Mouse (Mus musculus): ENCODE measurements at regions not wholly inside any gene's neighbourhood (a gene's known extent, or its start where the extent isn't known, plus 50 kb on each side); places are given as distances from the start of the nearest gene placed in this dataset.
A peak's percentile ranks its signal among the peaks of the same experiment; 100 is the strongest.

GRCm38 (mm10) chr4:81763311-81764025 lies 320.9 kb upstream of the Mpdz start:
- Histone ChIP-seq H3K36me3 (no peaks in the 10 kb centered on the region), H3K27ac (replicated peaks) (peak overlapping the region; percentile 72), H3K9ac (no peak overlapping the region), H3K4me1 (replicated peaks) (peaks cover 27% of the 10 kb centered on the region), H3K27me3 (no peaks in the 10 kb centered on the region), H3K4me3 (no peak overlapping the region), H3K4me2 (peak overlapping the region; percentile 23), H3K9me3 (no peaks in the 10 kb centered on the region)
- peak; percentile 49; the same call in 1 of the 2 replicates for ATAC-seq (ENCODE audit: low read depth)
- WGBS, result 33% methylated on average over 10 of the region's 10 CpGs

DNA sequence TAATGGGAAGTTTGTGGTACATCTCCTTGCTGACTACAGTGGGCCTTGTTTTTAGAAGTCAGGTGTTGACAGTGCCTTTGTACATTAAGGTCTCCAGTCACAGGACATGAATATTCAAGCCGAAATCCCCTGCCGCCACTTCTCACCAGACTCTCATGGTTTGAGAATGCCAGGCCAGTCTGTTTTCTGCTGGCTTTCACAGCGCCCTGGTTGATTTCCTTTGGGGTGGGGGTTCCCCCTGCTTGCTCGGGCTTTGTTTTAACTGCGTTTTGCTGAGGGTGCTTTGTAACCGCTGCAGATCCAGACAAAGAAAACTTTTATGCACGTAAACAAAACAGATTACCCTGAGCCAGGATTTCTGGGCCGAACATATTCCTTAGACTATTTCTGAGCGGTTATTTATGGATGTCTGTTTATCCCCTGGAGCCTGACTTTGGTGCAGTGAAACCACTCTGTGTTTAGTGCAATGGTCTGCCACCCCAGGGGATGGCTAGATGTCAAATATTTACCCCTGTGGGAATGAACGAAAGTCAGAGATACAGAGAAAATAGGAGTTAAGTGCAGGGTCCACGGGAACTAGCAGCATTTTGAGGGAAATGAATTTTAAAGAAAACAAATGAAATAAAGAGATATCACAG lies 320.1 kb upstream of the Mpdz start:
- Histone ChIP-seq H3K4me2 (peak overlapping the region; percentile 23), H3K9ac (peak overlapping the region; percentile 27; the same call in 1 of the 2 replicates), H3K4me1 (replicated peaks) (peaks cover 30% of the 10 kb centered on the region), H3K27me3 (no peaks in the 10 kb centered on the region), H3K36me3 (no peaks in the 10 kb centered on the region), H3K9me3 (no peaks in the 10 kb centered on the region), H3K27ac (replicated peaks) (peak overlapping the region; percentile 72), H3K4me3 (no peak overlapping the region)
- WGBS, result 12% methylated on average over 11 of the region's 11 CpGs
- peak; percentile 79 for ATAC-seq (ENCODE audit: low read depth)

GRCm38 (mm10) chr4:81757905-81758304 lies 315.3 kb upstream of the Mpdz start:
- Histone ChIP-seq H3K4me3 (no peak overlapping the region), H3K4me1 (replicated peaks) (peaks cover 13% of the 10 kb centered on the region), H3K27me3 (no peaks in the 10 kb centered on the region), H3K9ac (no peak overlapping the region), H3K27ac (replicated peaks) (no peak overlapping the region), H3K9me3 (no peaks in the 10 kb centered on the region), H3K36me3 (no peaks in the 10 kb centered on the region), H3K4me2 (no peak overlapping the region)
- no peak for ATAC-seq (ENCODE audit: low read depth)
- WGBS, result 16% methylated on average over 1 of the region's 1 CpGs

GRCm38 (mm10) chr4:81744629-81745509 lies 302.3 kb upstream of the Mpdz start:
- peak overlapping the region; percentile 8; the same call in 1 of the 2 replicates for H3K4me3 ChIP-seq
- peak overlapping the region; percentile 50 for H3K9ac ChIP-seq
- H3K9me3 ChIP-seq, result no peaks in the 10 kb centered on the region
- peaks cover 23% of the 10 kb centered on the region for H3K4me1 ChIP-seq (replicated peaks)
- H3K4me2 ChIP-seq, result peak overlapping the region; percentile 38
- no peaks in the 10 kb centered on the region for H3K27me3 ChIP-seq
- peak overlapping the region; percentile 88 for H3K27ac ChIP-seq (replicated peaks)
- 8% methylated on average over 18 of the region's 18 CpGs for WGBS
- no peaks in the 10 kb centered on the region for H3K36me3 ChIP-seq
- peak; percentile 87 for ATAC-seq (ENCODE audit: low read depth)

GRCm38 (mm10) chr4:81743978-81744628 lies 301.5 kb upstream of the Mpdz start:
- 5% methylated on average over 8 of the region's 8 CpGs for WGBS
- Histone ChIP-seq H3K36me3 (no peaks in the 10 kb centered on the region), H3K4me3 (no peak overlapping the region), H3K27ac (replicated peaks) (peak overlapping the region; percentile 88), H3K4me2 (peak overlapping the region; percentile 38), H3K27me3 (no peaks in the 10 kb centered on the region), H3K4me1 (replicated peaks) (peaks cover 23% of the 10 kb centered on the region), H3K9ac (peak overlapping the region; percentile 38; the same call in 1 of the 2 replicates), H3K9me3 (no peaks in the 10 kb centered on the region)
- peak; percentile 96 for ATAC-seq (ENCODE audit: low read depth)

DNA sequence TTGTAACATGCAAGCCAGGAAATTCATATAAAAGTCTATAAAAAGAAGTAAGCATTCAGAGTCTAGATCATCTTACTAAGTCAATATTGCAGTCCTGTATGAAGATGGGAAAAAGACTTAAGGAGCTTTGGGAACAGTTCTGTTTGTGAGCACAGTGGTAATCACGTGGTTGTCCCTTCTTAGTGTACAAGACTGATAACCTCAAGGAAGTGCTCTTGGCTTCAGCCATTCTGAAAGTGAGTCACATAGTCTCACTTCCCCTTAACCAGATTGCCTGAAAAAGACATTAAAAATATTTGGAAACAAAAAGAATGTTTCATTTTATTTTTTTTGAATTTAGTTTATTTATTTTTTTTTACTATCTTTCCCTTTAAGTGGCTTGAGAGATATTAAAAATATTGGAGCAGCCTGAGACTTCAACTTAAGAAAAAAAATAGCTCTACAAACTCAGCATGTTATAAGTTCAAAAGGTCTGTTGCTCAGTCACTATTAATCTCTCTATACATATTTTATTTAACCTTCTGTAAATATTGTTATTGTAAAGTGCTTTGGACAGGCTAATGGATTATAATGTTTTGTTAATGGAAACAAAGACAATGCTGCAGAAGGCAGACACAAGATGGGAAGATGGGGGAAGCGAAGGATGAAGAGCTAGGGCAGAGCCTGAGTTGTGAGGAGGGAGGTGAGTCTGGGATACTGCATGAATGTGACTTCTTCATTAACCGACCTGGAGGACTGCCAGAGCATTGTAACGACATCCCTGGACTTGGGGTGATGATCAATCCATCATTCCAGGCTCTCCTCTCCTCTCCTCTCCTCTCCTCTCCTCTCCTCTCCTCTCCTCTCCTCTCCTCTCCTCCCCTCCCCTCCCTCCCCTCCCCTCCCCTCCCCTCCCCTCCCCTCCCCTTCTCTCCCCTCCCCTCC lies 300.2 kb upstream of the Mpdz start:
- no peak overlapping the region for H3K4me2 ChIP-seq
- no peak overlapping the region for H3K9ac ChIP-seq
- ATAC-seq (ENCODE audit: low read depth), result no peak
- H3K36me3 ChIP-seq, result no peaks in the 10 kb centered on the region
- 42% methylated on average over 4 of the region's 4 CpGs for WGBS
- H3K27ac ChIP-seq (replicated peaks), result 0 out of 2 replicates have a peak overlapping the region, but pooled peaks have one; percentile 54
- H3K4me3 ChIP-seq, result no peak overlapping the region
- H3K9me3 ChIP-seq, result no peaks in the 10 kb centered on the region
- peaks cover 23% of the 10 kb centered on the region for H3K4me1 ChIP-seq (replicated peaks)
- H3K27me3 ChIP-seq, result no peaks in the 10 kb centered on the region

- no peaks in the 10 kb centered on the region for H3K27me3 ChIP-seq
- H3K4me1 ChIP-seq (replicated peaks), result no peaks in the 10 kb centered on the region; the same call in 1 of the 2 replicates
- H3K4me2 ChIP-seq, result no peak overlapping the region
- no peaks in the 10 kb centered on the region for H3K36me3 ChIP-seq
- ATAC-seq (ENCODE audit: low read depth), result no peak
- no peak overlapping the region for H3K27ac ChIP-seq (replicated peaks)
- H3K4me3 ChIP-seq, result no peak overlapping the region
- no peak overlapping the region for H3K9ac ChIP-seq
- no peaks in the 10 kb centered on the region for H3K9me3 ChIP-seq
- 87% methylated on average over 2 of the region's 2 CpGs for WGBS
These were observed 291.8 kb upstream of the Mpdz start for GRCm38 (mm10) chr4:81734391-81734790.

DNA sequence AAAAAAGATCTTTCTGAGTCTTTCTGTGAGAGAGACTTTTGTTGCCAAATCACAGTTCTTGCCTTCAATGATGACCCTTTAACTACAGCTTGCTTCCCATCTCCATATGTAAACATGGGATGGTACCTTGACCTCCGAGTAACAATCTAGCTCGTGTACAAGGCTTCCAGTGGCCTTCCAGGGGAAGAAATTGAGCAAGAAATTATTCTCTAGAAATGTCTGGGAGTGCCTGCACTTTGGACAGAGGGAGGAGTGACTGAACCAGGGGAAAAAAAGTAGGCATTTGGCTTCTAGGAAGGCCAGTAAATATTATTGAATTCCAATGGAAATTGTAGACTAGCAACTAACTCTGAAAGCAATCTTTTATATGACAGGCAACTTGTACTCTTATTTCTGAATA lies 287.8 kb upstream of the Mpdz start:
- peaks cover 25% of the 10 kb centered on the region for H3K4me1 ChIP-seq (replicated peaks)
- H3K27ac ChIP-seq (replicated peaks), result no peak overlapping the region
- H3K4me2 ChIP-seq, result no peak overlapping the region
- ATAC-seq (ENCODE audit: low read depth), result no peak
- no peak overlapping the region for H3K9ac ChIP-seq
- H3K4me3 ChIP-seq, result no peak overlapping the region
- H3K36me3 ChIP-seq, result no peaks in the 10 kb centered on the region
- H3K27me3 ChIP-seq, result no peaks in the 10 kb centered on the region
- 85% methylated on average over 2 of the region's 2 CpGs for WGBS
- no peaks in the 10 kb centered on the region for H3K9me3 ChIP-seq

GRCm38 (mm10) chr4:81728961-81729360 lies 286.3 kb upstream of the Mpdz start:
- ATAC-seq (ENCODE audit: low read depth), result no peak
- Histone ChIP-seq H3K9me3 (no peaks in the 10 kb centered on the region), H3K4me2 (no peak overlapping the region), H3K36me3 (no peaks in the 10 kb centered on the region), H3K27me3 (no peaks in the 10 kb centered on the region), H3K9ac (no peak overlapping the region), H3K4me1 (replicated peaks) (peaks cover 25% of the 10 kb centered on the region), H3K27ac (replicated peaks) (peak overlapping the region; percentile 68), H3K4me3 (no peak overlapping the region)
- 84% methylated on average over 3 of the region's 3 CpGs for WGBS

- H3K4me1 ChIP-seq (replicated peaks), result peaks cover 25% of the 10 kb centered on the region
- no peaks in the 10 kb centered on the region for H3K27me3 ChIP-seq
- peak overlapping the region; percentile 92 for H3K27ac ChIP-seq (replicated peaks)
- H3K4me2 ChIP-seq, result peak overlapping the region; percentile 35
- no peak for ATAC-seq (ENCODE audit: low read depth)
- H3K36me3 ChIP-seq, result no peaks in the 10 kb centered on the region
- no peak overlapping the region for H3K4me3 ChIP-seq
- 0 out of 2 replicates have a peak overlapping the region, but pooled peaks have one; percentile 3 for H3K9ac ChIP-seq
- WGBS, result 36% methylated on average over 12 of the region's 12 CpGs
- H3K9me3 ChIP-seq, result no peaks in the 10 kb centered on the region
These were observed 285.3 kb upstream of the Mpdz start for GRCm38 (mm10) chr4:81727735-81728581.

Data from neural tube, embryonic 13.5 days (tissue).